Mouse (Mus musculus) right cerebral cortex, postnatal 4 days (tissue): ENCODE measurements around the gene Ttc21a.
"Not testable (repeated sequence)": the region's sequence is repeated elsewhere in the genome, so short reads cannot be mapped to it uniquely, and the experiment has no call there.

Experiments used
- DNase-seq: peaks from one replicate; pipeline ENCODE4 v3.0.0-alpha.2; 2022

Gene Ttc21a

DNA sequence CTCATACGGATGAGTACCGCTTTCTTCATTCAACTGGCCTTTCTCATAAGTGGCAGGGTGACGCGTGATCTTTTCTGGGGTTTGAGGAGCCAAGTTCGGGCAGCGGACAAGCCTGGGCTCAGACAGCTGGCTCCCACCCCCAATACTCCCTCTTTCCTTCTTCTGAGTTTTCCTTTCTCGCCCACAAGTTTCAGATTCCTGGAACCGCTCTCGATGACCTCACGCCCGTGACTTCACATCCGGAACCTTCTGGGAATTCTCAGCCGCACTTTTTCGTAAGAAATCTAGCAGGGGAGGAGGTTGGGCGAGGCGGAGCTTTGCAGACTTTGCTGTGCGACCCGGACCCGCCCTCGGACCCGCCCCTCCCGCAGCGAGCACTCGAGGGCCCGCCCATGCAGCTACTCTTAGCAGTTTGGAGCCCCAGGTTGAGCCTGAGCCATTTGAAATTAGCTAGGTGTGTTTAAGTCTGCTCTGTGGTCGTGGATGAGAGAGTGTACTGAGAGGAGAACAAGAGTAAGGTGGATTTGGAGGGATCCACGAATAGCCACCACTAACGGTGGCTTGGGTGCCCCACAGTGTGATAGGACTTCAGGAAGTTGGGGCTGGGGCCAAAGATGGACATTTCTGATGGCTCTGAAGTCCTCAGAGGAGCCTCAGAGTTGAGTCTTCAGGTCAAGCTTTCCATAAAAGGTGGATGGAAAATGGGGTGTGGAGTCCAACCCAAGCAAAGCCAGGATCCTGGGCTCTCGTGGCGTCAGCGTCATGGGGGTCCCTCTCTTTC, 64.7 kb downstream of the Ttc21a start:
- DNase-seq, result peak; percentile 45

DNA sequence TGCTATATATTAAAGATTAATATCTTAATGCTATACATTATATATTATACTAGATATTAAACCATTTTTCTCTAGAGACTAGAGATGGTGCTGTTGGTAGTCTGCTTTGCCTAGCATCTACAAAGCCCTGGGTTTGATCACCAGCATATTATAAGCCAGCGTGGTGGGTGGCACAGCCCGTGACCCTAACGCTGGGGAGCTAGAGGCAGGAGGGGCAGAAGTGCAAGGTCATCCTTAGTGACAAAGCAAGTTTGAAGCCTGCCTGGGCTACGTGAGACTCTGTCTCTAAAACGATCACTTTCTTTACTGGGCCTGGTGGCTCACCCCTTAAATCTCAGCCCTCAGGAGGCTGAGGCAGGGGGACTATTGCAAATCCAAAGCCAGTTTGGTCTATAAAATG, 65.5 kb downstream of the Ttc21a start:
- DNase-seq, result no peak

GRCm38 (mm10) chr9:120005936-120006335, 68.5 kb downstream of the Ttc21a start:
- no peak for DNase-seq

- no peak for DNase-seq
Observed at GRCm38 (mm10) chr9:120007833-120008232, 70.4 kb downstream of the Ttc21a start.

DNA sequence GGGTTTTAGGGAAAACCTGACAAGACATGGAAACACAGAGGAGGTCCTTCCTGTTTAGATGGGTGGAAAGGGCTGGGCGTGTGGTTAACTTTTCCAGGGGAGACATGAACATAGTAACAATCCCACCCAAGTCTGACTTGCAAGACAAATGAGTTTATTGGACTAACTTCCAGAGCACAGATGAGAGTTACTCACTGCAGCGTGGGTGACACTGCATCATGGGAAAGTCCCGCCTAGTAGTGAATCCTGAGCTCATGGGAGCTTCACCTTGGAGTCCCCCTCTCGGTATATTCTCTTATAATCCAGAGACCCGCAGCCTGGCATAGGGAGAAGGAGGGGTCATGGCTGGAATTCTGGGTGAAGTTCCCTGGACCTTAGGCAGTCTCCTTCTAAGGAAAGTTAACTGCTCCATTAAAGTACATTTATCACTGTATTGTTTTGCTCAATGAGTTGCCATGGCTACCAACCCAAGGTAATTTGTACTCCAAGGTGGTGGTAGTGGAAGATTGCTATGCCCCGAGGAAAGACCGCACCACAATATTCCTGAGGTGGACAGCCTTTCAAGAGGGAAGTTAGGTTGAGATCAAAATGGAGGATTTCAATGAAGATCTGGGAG, 71.9 kb downstream of the Ttc21a start:
- no peak for DNase-seq

DNA sequence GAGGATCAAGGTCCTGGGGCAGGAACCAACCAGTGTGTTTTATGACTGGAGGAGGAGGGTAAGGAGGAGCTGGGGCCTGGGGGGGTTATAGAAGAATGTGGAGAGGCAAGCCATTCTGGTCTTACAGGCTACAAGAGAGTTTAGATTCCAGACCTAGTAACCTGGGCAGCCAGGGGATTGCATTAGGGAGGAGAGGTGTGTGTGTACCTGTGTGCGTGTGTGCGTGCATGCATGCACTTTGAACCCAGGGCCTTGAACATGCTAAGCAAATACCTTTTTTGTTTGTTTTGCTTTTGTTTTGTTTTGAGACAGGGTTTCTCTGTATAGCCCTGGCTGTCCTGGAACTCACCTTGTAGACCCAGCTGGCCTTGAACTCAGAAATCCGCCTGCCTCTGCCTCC, 72.5 kb downstream of the Ttc21a start:
- DNase-seq, result no peak

- peak; percentile 99 for DNase-seq
Observed at GRCm38 (mm10) chr9:120010781-120011511, 73.5 kb downstream of the Ttc21a start.

DNA sequence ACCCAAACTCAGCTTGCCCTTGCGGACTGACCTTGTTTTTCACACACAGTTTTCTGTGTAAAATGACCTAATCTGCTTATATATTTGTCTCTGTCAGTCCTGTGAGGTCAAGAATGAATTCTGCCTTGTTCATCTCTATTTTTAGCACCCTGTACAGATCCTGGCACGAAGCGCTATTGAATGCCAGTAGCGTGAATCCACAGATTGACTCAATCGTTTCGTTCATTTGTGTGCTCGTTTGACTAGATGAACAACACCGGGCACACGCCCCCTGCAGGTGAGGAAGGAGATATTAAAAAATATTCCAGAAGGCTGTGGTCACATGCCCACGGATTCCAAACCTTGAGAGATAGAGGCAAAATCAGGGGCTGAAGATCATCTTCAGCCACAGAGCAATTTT, 74.1 kb downstream of the Ttc21a start:
- peak; percentile 74 for DNase-seq

DNA sequence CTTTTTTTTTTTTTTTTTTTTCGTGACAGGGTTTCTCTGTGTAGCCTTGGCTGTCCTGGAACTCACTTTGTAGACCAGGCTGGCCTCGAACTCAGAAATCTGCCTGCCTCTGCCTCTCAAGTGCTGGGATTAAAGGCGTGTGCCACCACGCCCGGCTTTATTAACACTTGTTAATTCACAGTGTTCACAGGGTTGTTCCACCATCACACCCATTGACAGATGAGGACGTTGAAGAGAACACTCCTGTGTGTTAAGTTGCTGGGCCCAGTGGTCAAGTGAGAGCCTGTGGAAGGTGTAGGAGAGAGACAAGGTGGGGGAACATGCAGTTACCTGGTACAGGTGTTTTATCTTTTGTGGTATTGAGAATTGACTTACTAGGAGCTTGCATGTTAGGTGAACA, 74.8 kb downstream of the Ttc21a start:
- not testable (repeated sequence) for DNase-seq

- no peak for DNase-seq
Observed at GRCm38 (mm10) chr9:120012781-120013180, 75.4 kb downstream of the Ttc21a start.

- DNase-seq, result no peak
Observed at GRCm38 (mm10) chr9:120013251-120013820, 75.9 kb downstream of the Ttc21a start.

DNA sequence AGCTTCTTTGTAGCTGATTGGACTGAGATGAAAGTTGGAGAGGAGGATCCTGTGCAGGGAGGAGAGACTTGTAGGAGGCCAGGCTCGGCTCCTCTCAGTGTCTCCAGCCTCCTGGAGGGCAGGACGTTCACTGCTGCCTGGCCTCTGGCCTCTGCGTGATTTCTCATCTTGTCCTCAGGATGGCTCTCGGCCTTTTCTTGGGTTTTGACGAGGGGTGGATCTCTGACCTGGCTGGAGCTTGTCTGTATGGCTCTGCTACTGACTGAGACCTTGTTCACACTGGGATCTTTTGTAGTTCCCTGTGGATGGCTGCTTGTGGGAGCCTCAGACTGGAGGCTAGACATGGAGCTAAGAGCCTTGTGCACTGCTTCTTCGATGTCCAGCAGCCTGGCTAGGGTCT, 77.4 kb downstream of the Ttc21a start:
- no peak for DNase-seq

- no peak for DNase-seq
Observed at GRCm38 (mm10) chr9:120016956-120017355, 79.5 kb downstream of the Ttc21a start.
